Mouse (Mus musculus) thymus, adult 2 months (tissue): ENCODE data around the gene Olfr611. TPM values are rescaled to one million over a fixed set of nuclear protein-coding genes. Genes with fewer than 3 reads are reported as not detected.

Experiments used
- DNase-seq: peaks from one replicate; pipeline ENCODE4 v3.0.0; 2021
- H3K27ac ChIP-seq: fragments of 200-500 bp; 2 replicates; pipeline ENCODE4 v1.5.1; 2012; ENCODE audit warnings: low read length, control low read depth; ENCODE audit not compliant: control insufficient read depth, insufficient read depth
- H3K27me3 ChIP-seq: fragments of 200-500 bp; 2 replicates; pipeline ENCODE4 v1.6.1; 2012; ENCODE audit warnings: mild to moderate bottlenecking, low read length, moderate library complexity, mixed read lengths; ENCODE audit not compliant: control insufficient read depth, insufficient read depth
- H3K36me3 ChIP-seq: fragments of 200-500 bp; 2 replicates; pipeline ENCODE4 v1.6.1; 2012; ENCODE audit warnings: mild to moderate bottlenecking, low read length, moderate library complexity; ENCODE audit not compliant: control insufficient read depth, insufficient read depth
- H3K4me1 ChIP-seq: fragments of 200-500 bp; replicated peaks from 2 replicates; pipeline ENCODE4 v1.6.1; 2012; ENCODE audit warnings: low read length; ENCODE audit not compliant: control insufficient read depth, insufficient read depth
- H3K4me3 ChIP-seq: fragments of 200-500 bp; 2 replicates; pipeline ENCODE4 v1.5.1; 2012; ENCODE audit warnings: mild to moderate bottlenecking, low read length, control low read depth, moderate library complexity; ENCODE audit not compliant: control insufficient read depth, insufficient read depth
- CTCF ChIP-seq: fragments of 200-500 bp; IDR thresholded peaks from 2 replicates; pipeline ENCODE4 v1.5.1; 2012; ENCODE audit warnings: mild to moderate bottlenecking, control low read depth, low read length, moderate library complexity, borderline replicate concordance; ENCODE audit not compliant: control insufficient read depth, poor library complexity, insufficient read depth; ENCODE audit errors: extremely low read depth
- POLR2A ChIP-seq: fragments of 200-500 bp; IDR thresholded peaks from 2 replicates; pipeline ENCODE4 v1.6.1; 2012; ENCODE audit warnings: mild to moderate bottlenecking, low read length, control low read depth, moderate library complexity; ENCODE audit not compliant: control insufficient read depth, poor library complexity, insufficient read depth; ENCODE audit errors: extremely low read depth
- polyA plus RNA-seq: library from polyadenylated mRNA; depleted of rRNA; stranded (reverse); fragments of >200 nt; gene quantifications from 2 replicates; pipeline ENCODE4 v1.2.3, GENCODE M21; 2012; rRNA removed

Olfr611 gene
- polyA plus RNA-seq, 1 experiment, result not detected

DNA sequence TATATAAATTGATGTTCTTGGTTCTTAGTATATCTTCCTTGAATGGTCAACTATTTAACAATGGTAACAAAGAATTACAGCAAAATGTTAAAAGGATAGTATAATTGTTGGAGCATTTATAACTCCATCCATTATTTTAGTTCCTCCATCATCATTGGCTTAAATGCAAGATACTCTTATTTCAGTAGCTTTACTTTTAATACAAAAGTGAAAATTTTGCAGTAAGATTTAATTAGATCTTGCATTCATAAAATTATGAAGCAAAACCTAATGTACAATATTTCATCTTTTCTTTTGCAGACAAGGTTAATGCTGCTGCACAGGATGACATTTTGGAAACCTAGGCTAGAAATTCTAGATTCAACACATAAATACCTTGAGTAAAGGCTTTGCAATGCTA, 51.1 kb downstream of the Olfr611 start, which contains the start of gene Olfr608:
Gene Olfr608 (plus strand): TSS at position 301 of the 400 bp plus-strand sequence.
- H3K36me3 ChIP-seq, result no peaks in the 10 kb centered on the region
- no peak for DNase-seq
- H3K4me3 ChIP-seq, result no peak within 1 kb of the TSS
- no peak within 1 kb of the TSS for H3K27ac ChIP-seq
- H3K4me1 ChIP-seq, result no peaks in the 10 kb centered on the region
- TF ChIP-seq POLR2A, result no peak
- TF ChIP-seq CTCF, result no peak
- no peaks in the 10 kb centered on the region for H3K27me3 ChIP-seq

Other genes starting within 250 kb of the Olfr611 start
- not detected in 2 replicates for gene Olfr596, start 215.2 kb downstream of the Olfr611 start, polyA plus RNA-seq
- not detected in 2 replicates for gene Olfr597, start 204.5 kb downstream of the Olfr611 start, polyA plus RNA-seq
- not detected in 2 replicates for gene Olfr598, start 197.3 kb downstream of the Olfr611 start, polyA plus RNA-seq
- not detected in 2 replicates for gene Olfr599, start 184.9 kb downstream of the Olfr611 start, polyA plus RNA-seq
- not detected in 2 replicates for gene Olfr600, start 171.2 kb downstream of the Olfr611 start, polyA plus RNA-seq
- not detected in 2 replicates for gene Olfr601, start 158.2 kb downstream of the Olfr611 start, polyA plus RNA-seq
- not detected in 2 replicates for gene Olfr603, start 134.7 kb downstream of the Olfr611 start, polyA plus RNA-seq
- gene Usp17lc, start 105.8 kb downstream of the Olfr611 start, polyA plus RNA-seq, result 0.13 TPM in 1 of 2 replicates, not detected in the other
- not detected in 2 replicates for gene Olfr605, start 75.4 kb downstream of the Olfr611 start, polyA plus RNA-seq
- gene Olfr606, start 71.8 kb downstream of the Olfr611 start, polyA plus RNA-seq, result not detected in 2 replicates
- gene Olfr607, start 56.7 kb downstream of the Olfr611 start, polyA plus RNA-seq, result not detected in 2 replicates
- gene Olfr608, start 51.0 kb downstream of the Olfr611 start, polyA plus RNA-seq, result not detected in 2 replicates
- not detected in 2 replicates for gene Olfr609, start 22.8 kb downstream of the Olfr611 start, polyA plus RNA-seq
- not detected in 2 replicates for gene Olfr610, start 8.7 kb downstream of the Olfr611 start, polyA plus RNA-seq
- gene Olfr612, start 21.9 kb upstream of the Olfr611 start, polyA plus RNA-seq, result not detected in 2 replicates
- gene Olfr613, start 27.2 kb upstream of the Olfr611 start, polyA plus RNA-seq, result not detected in 2 replicates
- gene Olfr615, start 35.2 kb upstream of the Olfr611 start, polyA plus RNA-seq, result not detected in 2 replicates
- gene Olfr616, start 48.3 kb upstream of the Olfr611 start, polyA plus RNA-seq, result not detected in 2 replicates
- not detected in 2 replicates for gene Olfr617, start 52.2 kb upstream of the Olfr611 start, polyA plus RNA-seq
- not detected in 2 replicates for gene Olfr618, start 69.3 kb upstream of the Olfr611 start, polyA plus RNA-seq
- not detected in 2 replicates for gene Olfr619, start 79.7 kb upstream of the Olfr611 start, polyA plus RNA-seq
- not detected in 2 replicates for gene Olfr620, start 91.7 kb upstream of the Olfr611 start, polyA plus RNA-seq
- gene Olfr622, start 121.9 kb upstream of the Olfr611 start, polyA plus RNA-seq, result not detected in 2 replicates
- not detected in 2 replicates for gene Olfr623, start 142.9 kb upstream of the Olfr611 start, polyA plus RNA-seq
- gene Olfr624, start 150.3 kb upstream of the Olfr611 start, polyA plus RNA-seq, result 0.03 TPM in 1 of 2 replicates, not detected in the other
- gene Olfr625-ps1, start 161.9 kb upstream of the Olfr611 start, polyA plus RNA-seq, result not detected in 2 replicates
- gene Olfr243, start 193.8 kb upstream of the Olfr611 start, polyA plus RNA-seq, result not detected in 2 replicates
- not detected in 2 replicates for gene Olfr628, start 209.5 kb upstream of the Olfr611 start, polyA plus RNA-seq
- gene Olfr629, start 224.1 kb upstream of the Olfr611 start, polyA plus RNA-seq, result not detected in 2 replicates
- gene Olfr630, start 236.5 kb upstream of the Olfr611 start, polyA plus RNA-seq, result not detected in 2 replicates